Mouse (Mus musculus) megakaryocyte-erythroid progenitor cell, adult 5-6 weeks (primary cell): ENCODE results near the gene Stxbp4. TPM values are rescaled to one million over a fixed set of nuclear protein-coding genes. Genes with fewer than 3 reads are reported as not detected.

Source experiments
- ATAC-seq: replicated peaks from 2 replicates; pipeline ENCODE4 v1.8.0; 2016; ENCODE audit warnings: mild to moderate bottlenecking, inconsistent platforms; ENCODE audit not compliant: severe bottlenecking, poor library complexity, low FRiP score, low TSS enrichment
- total RNA-seq, 2 experiments: library from RNA; stranded (forward) in 1 of 2; stranded (reverse) in 1 of 2; fragments of 200-1000, 215-1000 nt in 1 of 2; fragments of >200 nt in 1 of 2; fragmentation: Nextera tagmentation in 1 of 2; gene quantifications; 2 replicates each; pipeline ENCODE4 v1.2.3; 2014 to 2017

The Stxbp4 gene
- total RNA-seq, 2 experiments from 2014 or later, result 4.1 to 20.4 TPM

DNA sequence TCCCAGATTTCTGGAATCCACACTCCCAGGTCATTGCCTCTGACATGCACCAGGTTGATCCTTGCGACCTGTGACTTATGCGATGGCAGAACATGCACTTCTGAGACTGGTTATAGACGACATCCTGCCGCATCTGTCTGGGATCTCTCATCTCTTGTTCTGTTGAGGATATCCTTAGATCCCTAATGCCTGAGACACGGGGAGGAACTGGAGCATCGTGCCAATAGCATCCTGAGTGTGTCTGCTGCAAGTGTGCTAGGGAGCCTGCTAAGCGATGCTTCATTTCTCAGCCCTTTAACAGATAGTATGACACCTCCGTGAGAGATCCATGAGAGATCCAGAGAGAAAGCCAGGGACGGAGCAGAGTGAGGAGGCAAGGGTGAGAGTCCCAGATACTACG, 148.7 kb downstream of the Stxbp4 start:
- no peak for ATAC-seq

DNA sequence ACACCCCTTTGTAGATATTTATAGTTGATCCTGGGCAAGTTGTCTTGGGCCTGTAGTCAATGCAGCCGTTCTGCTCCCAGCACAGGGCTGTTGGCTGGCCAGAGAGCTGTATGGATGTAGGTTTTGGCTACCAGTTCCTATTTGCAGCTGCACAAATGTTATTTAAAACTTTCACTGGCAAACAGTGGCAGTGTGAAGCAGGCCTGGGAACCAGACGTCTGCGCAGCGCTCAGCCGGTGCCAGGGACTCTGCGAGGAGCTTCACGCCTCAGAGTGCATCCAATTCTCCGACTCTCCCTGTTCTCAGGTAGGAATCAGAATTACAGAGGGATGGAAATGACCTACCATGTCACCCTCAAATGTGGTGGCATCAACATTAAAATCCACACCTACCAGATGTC, 150.2 kb downstream of the Stxbp4 start:
- ATAC-seq, result no peak

- ATAC-seq, result no peak
Measured at GRCm38 (mm10) chr11:90484750-90485637, 152.9 kb downstream of the Stxbp4 start.

DNA sequence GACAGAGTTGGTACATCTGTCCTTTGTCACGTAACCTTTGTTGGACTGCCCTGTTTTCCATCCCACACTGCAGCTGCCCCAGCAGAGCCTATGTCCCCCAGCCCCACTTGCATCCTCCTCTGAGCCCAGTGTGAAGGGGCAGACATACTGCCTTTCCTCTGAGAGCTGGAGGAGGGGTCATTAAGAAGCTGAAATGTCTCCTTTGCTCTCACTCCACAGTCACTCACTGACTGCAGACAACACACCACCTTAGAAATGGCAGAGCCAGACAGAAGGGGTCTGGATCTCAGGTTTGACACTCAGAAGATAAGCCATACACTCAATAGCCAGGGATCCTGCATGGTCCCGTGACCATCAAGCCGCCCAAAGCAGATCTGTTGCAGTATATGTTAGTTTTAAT, 154.1 kb downstream of the Stxbp4 start:
- no peak for ATAC-seq

DNA sequence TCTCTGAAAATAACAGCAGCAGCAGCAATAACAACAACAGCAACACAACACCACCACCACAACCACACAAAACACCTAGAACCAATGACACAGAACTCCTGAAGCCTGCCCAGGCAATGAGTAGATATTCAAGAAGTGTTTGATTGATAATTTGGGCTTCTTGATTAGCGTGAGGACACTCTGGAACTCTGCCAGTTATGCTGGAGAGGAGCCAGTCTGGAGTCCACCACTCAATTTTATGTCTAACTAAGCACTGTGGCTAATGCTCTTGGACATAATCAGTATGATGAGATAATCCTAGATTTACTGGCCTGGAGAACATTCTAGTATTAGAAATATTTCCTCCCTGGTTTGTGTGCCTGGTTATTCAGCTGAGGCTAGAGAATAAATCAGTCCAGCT, 156.1 kb downstream of the Stxbp4 start:
- no peak for ATAC-seq

DNA sequence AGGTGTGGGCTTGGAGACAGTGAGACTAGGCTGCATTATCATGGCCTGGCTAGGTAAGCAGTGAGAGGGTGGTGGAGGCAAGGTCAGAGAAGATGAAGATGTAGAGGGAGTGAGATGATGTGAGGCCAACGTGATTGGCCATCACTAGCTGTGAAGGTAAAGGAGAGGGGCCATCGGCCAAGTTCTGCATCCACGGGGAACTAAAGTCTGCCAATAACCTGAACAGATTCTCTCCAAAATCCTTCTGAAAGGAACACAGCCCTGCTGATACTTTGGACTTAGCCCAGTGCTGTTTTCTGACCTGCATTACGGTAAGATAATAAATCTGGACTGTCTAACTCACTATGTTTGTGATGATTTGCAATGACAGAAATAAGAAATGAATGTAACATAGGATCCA, 167.6 kb downstream of the Stxbp4 start:
- ATAC-seq, result no peak

GRCm38 (mm10) chr11:90464046-90464595, 173.8 kb downstream of the Stxbp4 start:
- ATAC-seq, result no peak

DNA sequence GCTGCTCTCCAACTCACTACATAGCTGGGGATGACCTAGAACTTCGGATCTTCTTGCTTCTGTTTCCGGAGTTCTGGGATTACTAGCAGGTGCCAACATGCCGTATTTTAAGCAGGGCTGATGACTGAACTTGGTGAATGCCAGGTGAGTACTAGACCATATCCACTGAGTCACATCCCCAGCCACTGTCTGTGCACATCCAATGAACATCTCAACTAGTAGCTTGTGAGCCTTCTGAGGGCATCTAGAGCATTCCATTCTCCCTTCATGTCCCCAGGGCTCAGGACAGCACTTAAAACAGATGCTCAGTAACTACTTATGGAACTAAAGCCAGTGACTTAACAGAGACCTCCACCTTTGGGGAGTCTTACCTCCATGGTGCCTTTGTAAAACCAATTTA, 177.4 kb downstream of the Stxbp4 start:
- ATAC-seq, result no peak

DNA sequence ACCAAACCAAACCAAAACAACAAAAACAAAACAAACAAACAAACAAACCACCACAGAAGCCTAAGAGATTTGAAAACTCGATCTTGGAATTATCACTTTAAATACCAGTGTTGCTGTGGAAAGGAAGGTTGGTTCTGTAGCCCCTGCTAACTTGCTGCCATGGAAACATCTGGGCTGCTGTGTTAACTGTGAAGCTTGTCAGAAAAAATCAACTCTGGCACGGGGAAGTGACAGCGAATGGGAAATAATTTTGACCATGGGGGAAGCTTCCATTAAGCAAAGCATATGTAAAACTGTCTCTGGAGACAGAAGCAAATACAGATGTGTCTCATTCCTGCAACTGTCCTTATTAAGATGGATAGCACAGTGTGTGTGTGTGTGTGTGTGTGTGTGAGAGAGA, 185.8 kb downstream of the Stxbp4 start:
- no peak for ATAC-seq

DNA sequence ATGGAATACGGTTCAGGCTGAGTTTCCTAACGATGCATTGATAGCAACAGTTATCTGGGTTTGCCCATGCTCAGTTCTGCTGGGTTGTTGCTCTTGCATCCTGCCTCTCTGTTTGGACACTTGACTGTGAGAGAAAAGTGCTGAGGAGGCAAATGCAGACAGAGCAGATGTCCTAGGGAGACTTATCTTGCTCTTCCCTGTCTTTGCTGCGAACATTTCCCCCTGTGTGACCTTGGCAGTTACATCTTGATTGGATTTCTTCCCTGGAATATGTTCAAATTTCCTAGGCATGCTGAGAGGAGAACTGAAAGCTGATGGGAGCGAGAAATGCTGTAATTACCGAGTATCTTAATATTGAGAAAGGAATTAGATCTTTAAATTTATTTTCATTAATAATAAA, 186.4 kb downstream of the Stxbp4 start:
- no peak for ATAC-seq

DNA sequence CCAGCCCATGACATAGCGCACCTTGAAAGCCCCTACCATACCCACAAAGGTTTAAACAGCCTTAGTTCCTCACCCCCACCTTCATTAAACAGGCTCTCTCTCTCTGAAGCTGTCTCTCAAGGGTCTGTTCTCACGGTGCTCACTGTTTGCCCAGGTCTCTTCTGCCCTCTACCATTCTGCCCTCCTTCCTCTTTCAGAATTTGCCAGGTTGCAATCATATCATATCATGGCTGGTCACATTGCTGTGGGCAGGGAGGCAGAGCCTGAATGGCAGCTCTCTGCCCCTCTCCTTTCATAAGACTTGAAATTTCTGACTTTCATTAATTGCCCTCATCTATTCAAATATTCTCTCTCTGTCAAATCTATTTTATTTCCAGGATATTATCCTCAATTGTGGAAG, 195.4 kb downstream of the Stxbp4 start:
- ATAC-seq, result no peak

GRCm38 (mm10) chr11:90440851-90441250, 197.0 kb downstream of the Stxbp4 start:
- ATAC-seq, result no peak

DNA sequence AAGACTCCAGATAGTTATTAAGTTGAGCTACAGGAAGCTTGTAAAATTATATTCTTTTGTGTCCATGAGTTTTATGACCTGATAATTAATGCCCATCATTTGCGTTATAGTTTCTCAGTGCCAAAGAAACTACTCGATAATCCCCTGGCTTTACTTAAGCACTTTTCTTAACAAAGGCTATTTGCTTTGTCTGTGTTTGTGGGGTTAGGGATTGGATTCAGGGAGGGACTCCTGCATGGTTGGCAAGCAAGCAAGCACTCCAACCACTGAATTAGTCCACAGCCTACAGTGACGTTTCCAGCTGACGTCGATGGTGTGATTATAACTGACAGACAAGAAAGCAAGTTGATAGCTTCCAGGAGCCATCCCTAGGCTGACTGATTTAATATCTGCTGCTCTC, 199.1 kb downstream of the Stxbp4 start:
- ATAC-seq, result no peak

Other genes with a start within 250 kb of the Stxbp4 start
- 0.70 and 4.8 TPM in 2 replicates for gene Hlf, start 247.2 kb downstream of the Stxbp4 start, total RNA-seq (2014; fragmentation: Nextera tagmentation)
- 0.70 and 4.6 TPM in 2 replicates for gene Hlf, start 247.2 kb downstream of the Stxbp4 start, total RNA-seq (2017)
- gene Cox11, start 89 bp upstream of the Stxbp4 start, total RNA-seq (2014; fragmentation: Nextera tagmentation), result 37.0 and 40.1 TPM in 2 replicates
- 15.5 and 37.0 TPM in 2 replicates for gene Cox11, start 89 bp upstream of the Stxbp4 start, total RNA-seq (2017)
- gene Tom1l1, start 50.3 kb upstream of the Stxbp4 start, total RNA-seq (2014; fragmentation: Nextera tagmentation), result 32.7 and 48.7 TPM in 2 replicates
- gene Tom1l1, start 50.3 kb upstream of the Stxbp4 start, total RNA-seq (2017), result 78.0 and 82.5 TPM in 2 replicates